Mouse (Mus musculus) kidney, postnatal 0 days (tissue): Measurements from ENCODE around the gene Dglucy. TPM values are rescaled to one million over a fixed set of nuclear protein-coding genes. Genes with fewer than 3 reads are reported as not detected.

Experiments
- ATAC-seq: fragments of 200-750 bp; cut with Nextera tagmentation; replicated peaks from 2 replicates; pipeline ENCODE4 v1.8.0; 2017; ENCODE audit warnings: low read depth, moderate number of reproducible peaks, moderate TSS enrichment, moderate library complexity; ENCODE audit not compliant: low FRiP score
- DNase-seq: peaks from one replicate; pipeline ENCODE4 v3.0.0-alpha.2; 2016; ENCODE audit warnings: low spot score
- H3K27ac ChIP-seq: fragments of 300-500 bp; sonication (generic); 2 replicates; pipeline ENCODE4 v1.5.1; 2014; ENCODE audit warnings: mild to moderate bottlenecking
- H3K27me3 ChIP-seq: fragments of 300-500 bp; sonication (generic); 2 replicates; pipeline ENCODE4 v1.6.1; 2014; ENCODE audit warnings: low read length, mixed read lengths; ENCODE audit not compliant: insufficient read depth
- H3K36me3 ChIP-seq: fragments of 300-500 bp; sonication (generic); 2 replicates; pipeline ENCODE4 v1.6.1; 2014; ENCODE audit warnings: low read length, mixed read lengths; ENCODE audit not compliant: insufficient read depth
- H3K4me1 ChIP-seq: fragments of 300-500 bp; sonication (generic); replicated peaks from 2 replicates; pipeline ENCODE4 v1.6.1; 2014; ENCODE audit warnings: antibody characterized with exemption, low read length, mixed read lengths; ENCODE audit not compliant: insufficient read depth
- H3K4me2 ChIP-seq: fragments of 300-500 bp; sonication (generic); 2 replicates; pipeline ENCODE4 v1.6.1; 2014; ENCODE audit warnings: mild to moderate bottlenecking, low read length, moderate library complexity, mixed read lengths
- H3K4me3 ChIP-seq: fragments of 300-500 bp; sonication (generic); replicated peaks from 2 replicates; pipeline ENCODE4 v1.5.1; 2014; ENCODE audit warnings: low read depth, low read length
- H3K9ac ChIP-seq: fragments of 300-500 bp; sonication (generic); 2 replicates; pipeline ENCODE4 v1.6.1; 2014; ENCODE audit warnings: low read depth, low read length
- H3K9me3 ChIP-seq: fragments of 300-500 bp; sonication (generic); replicated peaks from 2 replicates; pipeline ENCODE4 v1.6.1; 2016; ENCODE audit warnings: low read length, inconsistent platforms, mixed read lengths
- CTCF ChIP-seq: IDR thresholded peaks from 2 replicates; pipeline ENCODE4 v1.5.1; 2016; ENCODE audit warnings: antibody characterized with exemption, low read depth, mild to moderate bottlenecking, moderate library complexity
- WGBS: fragments of 180-500 bp; shearing (Covaris S2); extraction: QIAGEN DNeasy Blood & Tissue Kit; methylation state at CpG from one replicate; pipeline ENCODE4 v1.1.7; 2014; 5-methylcytosine and 5-hydroxymethylcytosine counted together
- polyA plus RNA-seq: library from polyadenylated mRNA; unstranded; fragments of >200 nt; fragmentation: Nextera tagmentation; extraction: Ambion mirVana; gene quantifications from 2 replicates; pipeline ENCODE4 v1.2.1, GENCODE M21; 2015

Gene Dglucy
- polyA plus RNA-seq, 1 experiment from 2014 or later: 5.0 TPM

DNA sequence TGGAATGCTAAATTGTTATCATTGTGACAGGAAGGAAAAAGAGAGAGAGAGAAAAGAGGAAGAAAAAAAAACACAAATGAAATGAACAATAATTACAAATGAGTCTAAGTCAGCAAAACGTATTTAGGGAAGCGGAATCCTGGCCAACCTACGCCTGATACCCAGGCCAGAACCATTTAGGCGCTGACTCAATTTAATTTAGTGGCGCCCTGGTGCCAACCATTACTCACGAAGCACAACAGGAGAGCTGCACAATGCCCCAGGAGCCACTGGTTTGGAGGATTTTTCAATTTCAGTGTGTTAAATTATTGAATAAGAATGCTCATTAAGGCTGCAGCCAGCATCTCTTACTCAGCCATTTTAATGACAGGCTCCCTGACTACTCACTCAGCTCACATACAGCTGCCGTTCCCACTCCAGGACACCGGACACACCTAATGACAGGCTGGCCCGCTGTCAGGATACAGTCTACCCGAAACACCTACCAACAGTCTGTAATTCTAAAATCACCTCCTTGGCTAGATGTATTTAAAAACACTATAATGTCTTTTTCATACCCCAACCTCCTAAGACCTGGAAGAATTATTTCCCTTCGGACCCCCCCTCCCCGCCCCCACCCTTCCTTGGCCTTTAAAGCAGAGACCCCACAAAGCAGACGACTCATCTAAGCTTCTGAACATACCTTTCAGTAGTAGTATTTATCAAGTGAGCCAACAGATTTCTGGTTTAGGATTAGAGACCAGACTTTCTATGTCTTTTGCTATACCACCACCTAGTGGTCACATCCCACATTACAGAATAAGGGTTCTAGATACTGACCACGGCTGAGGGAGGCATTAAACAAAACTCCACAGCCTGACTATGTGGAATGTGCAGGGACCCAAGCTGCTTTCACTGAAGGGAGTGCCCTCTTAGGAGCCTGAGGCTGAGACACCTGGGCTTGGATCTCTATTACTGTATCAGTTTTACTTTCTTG is 147.1 kb downstream of the Dglucy start:
- Histone ChIP-seq H3K4me1 (no peaks in the 10 kb centered on the region), H3K27me3 (no peaks in the 10 kb centered on the region), H3K36me3 (peaks cover 21% of the 10 kb centered on the region; the same call in 1 of the 2 replicates), H3K9me3 (no peaks in the 10 kb centered on the region), H3K4me2 (no peak overlapping the region), H3K4me3 (no peak overlapping the region), H3K27ac (no peak overlapping the region), H3K9ac (no peak overlapping the region)
- 72% methylated on average over 14 of the region's 14 CpGs for WGBS
- peak; percentile 91 for DNase-seq
- peak; percentile 38; the same call in 1 of the 2 replicates for ATAC-seq
- peak; percentile 84 for TF ChIP-seq CTCF

DNA sequence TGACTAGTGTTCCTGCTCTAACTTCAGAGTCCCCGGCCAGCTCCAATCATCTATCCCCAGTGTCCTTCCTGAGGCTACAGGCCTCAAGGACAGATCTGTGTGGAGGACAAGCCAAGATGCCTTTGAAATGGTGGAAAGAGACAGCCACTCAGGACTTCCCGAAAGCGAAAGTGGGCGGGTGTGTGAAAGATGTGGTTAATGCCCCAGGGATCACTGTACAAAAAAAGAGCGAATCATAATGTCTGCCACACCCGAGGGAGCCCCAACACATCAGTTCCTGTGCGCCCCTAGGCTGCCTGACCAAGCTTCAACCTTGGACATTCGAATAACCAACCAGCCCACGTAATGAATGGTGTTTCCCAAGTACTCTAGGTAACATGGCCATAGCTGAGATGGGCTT is 149.4 kb downstream of the Dglucy start:
- TF ChIP-seq CTCF: no peak
- Histone ChIP-seq H3K27me3 (no peaks in the 10 kb centered on the region), H3K36me3 (peaks cover 23% of the 10 kb centered on the region; the same call in 1 of the 2 replicates), H3K4me2 (no peak overlapping the region), H3K9me3 (no peaks in the 10 kb centered on the region), H3K9ac (no peak overlapping the region), H3K4me3 (no peak overlapping the region), H3K27ac (no peak overlapping the region), H3K4me1 (no peaks in the 10 kb centered on the region)
- DNase-seq: no peak
- ATAC-seq: no peak
- 87% methylated on average over 9 of the region's 9 CpGs for WGBS

DNA sequence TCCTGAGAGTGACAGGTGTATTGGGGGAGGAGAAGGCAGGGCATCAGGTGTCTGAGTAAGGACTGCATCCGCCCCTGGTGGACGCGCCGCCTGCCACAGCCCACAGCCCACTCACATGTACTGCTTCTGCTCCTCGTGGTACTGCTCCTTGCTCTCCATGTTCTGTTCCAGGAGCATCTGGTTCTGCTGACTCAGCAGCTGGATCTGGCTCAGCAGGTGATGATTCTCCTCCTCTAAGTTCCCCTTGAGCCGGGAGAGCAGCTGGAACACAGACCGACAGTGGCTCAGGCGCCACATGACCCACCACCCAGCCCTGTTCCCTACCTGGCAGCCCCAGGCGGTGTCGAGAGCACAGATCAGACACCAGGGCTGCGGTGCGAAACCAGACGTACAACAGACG is 152.8 kb downstream of the Dglucy start:
- H3K36me3 ChIP-seq: peaks cover 20% of the 10 kb centered on the region; the same call in 1 of the 2 replicates
- H3K9ac ChIP-seq: no peak overlapping the region
- no peaks in the 10 kb centered on the region for H3K9me3 ChIP-seq
- TF ChIP-seq CTCF: no peak
- H3K4me2 ChIP-seq: no peak overlapping the region
- H3K27ac ChIP-seq: no peak overlapping the region
- WGBS: 94% methylated on average over 14 of the region's 14 CpGs
- no peak for DNase-seq
- no peak for ATAC-seq
- no peaks in the 10 kb centered on the region for H3K4me1 ChIP-seq
- H3K4me3 ChIP-seq: no peak overlapping the region
- no peaks in the 10 kb centered on the region for H3K27me3 ChIP-seq

DNA sequence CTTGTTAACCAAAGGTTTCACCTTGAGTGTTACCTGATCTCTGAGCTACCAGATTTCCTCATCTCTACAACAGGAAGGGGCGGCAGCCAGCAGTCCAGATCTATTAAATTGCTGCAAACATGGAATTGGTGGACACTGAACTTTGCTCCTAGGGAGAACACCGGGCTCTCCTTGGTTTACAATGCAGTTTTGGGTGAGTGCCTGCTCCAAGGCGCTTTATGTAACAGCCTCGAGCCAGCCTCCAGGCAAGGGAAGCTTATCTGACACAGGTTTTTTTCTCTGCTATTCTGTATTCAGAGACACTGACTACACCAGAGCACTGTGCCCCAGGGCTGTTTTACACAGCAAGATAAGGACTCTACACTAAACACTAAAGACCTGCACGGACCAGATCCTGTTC is 155.9 kb downstream of the Dglucy start:
- Histone ChIP-seq H3K27ac (no peak overlapping the region), H3K4me3 (no peak overlapping the region), H3K9ac (no peak overlapping the region), H3K4me2 (no peak overlapping the region), H3K36me3 (0 out of 2 replicates have a peak, but pooled peaks cover 19% of the 10 kb centered on the region), H3K9me3 (no peaks in the 10 kb centered on the region), H3K27me3 (no peaks in the 10 kb centered on the region), H3K4me1 (no peaks in the 10 kb centered on the region)
- no peak for TF ChIP-seq CTCF
- DNase-seq (no peak), ATAC-seq (no peak)
- 83% methylated on average over 5 of the region's 5 CpGs for WGBS

DNA sequence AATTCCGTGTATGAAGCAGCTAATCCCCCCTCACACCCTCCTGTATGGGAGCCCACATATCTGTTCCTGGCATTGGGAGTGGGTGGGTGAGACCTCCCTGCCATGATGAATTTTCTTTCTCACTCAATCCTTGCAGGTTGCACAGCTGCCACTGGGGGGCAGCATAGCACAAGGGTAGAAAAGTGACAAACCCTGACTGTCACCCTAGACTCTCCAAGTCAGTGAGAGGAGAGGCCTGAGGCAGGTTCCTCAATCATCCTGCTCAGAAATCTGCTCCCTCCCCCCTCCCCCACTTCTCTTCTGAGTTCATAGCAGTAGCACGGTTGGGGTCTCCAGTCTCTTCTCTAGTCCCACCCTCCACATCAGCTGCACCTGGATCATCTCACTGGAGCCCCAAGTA is 157.3 kb downstream of the Dglucy start:
- Histone ChIP-seq H3K9me3 (no peaks in the 10 kb centered on the region), H3K4me1 (no peaks in the 10 kb centered on the region), H3K27ac (no peak overlapping the region), H3K4me2 (no peak overlapping the region), H3K36me3 (peaks cover 28% of the 10 kb centered on the region), H3K27me3 (no peaks in the 10 kb centered on the region), H3K4me3 (no peak overlapping the region), H3K9ac (no peak overlapping the region)
- TF ChIP-seq CTCF: peak; percentile 87
- peak; percentile 70 for DNase-seq
- WGBS: 11% methylated on average over 2 of the region's 2 CpGs
- peak; percentile 27 for ATAC-seq

DNA sequence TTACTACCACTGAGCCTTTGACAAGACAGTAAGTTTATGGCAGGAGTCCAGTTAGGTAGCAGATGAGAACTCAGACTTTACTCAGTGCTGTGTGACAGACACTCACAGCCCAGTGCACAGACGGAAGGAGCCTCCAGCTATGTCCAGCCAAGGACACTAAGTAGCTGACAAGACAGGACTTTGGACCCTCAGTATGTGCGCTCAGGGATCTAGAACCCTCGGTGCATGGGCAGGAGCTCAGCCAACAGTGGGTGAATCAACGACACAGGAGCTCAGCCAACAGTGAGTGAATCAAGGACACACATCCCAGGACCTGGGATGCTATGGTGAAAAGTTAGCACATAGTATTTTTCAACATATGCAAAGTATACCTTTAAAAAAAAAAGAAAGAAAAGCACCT is 157.9 kb downstream of the Dglucy start:
- no peak for TF ChIP-seq CTCF
- Histone ChIP-seq H3K36me3 (peaks cover 24% of the 10 kb centered on the region), H3K4me2 (no peak overlapping the region), H3K27me3 (no peaks in the 10 kb centered on the region), H3K4me1 (no peaks in the 10 kb centered on the region), H3K27ac (no peak overlapping the region), H3K4me3 (no peak overlapping the region), H3K9ac (no peak overlapping the region), H3K9me3 (no peaks in the 10 kb centered on the region)
- 72% methylated on average over 4 of the region's 4 CpGs for WGBS
- ATAC-seq (peak; percentile 75; the same call in 1 of the 2 replicates), DNase-seq (no peak)
